Mouse (Mus musculus): ENCODE data around the gene Vmn1r81.

Vmn1r81 gene

DNA sequence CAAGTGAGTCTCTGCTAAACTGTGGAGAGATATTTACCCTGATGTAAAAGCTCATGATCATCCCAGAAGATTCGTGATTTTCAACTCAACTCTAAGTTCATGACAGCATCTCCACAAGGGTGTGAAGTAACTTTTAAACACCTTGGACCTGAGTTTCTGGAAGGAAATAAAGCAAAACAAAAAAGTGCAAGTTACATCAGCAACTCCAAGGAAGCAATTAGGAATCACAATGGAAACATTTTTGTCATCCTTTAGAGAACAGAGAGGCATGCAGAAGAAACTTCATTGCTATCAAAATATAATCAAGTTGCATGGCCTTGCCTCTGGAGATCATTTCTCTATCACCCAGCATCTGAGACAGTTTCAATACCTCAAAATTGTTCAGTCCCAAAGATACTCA is at the start of gene Vmn1r81:
Gene Vmn1r81 (minus strand): TSS at position 101 of the 400 bp plus-strand sequence.
- DNase-seq (ENCODE audit: low read depth, low spot score): no peak

DNA sequence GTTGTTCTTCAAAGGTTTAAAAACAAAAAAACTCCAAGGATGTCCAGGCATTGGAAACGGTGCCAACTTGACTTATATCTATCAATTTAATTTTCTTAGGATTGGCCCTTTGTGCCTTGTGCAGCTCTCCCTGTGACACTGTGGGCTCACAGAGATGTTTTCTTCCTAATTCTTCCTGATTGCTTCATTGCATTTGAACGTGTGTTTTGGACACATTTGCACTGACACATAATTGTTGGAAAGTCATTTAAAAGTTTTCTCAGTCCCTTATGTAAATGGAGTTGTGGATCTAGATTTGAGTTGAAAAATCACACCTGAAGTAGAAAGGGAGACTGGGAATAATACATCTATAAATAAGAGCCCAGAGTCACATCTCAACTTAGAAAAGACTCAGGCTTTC is 32.1 kb upstream of the Vmn1r81 start, which contains the start of gene Vmn1r82:
Gene Vmn1r82 (plus strand): TSS at position 301 of the 400 bp plus-strand sequence.
- no peak for DNase-seq (ENCODE audit: low read depth, low spot score)

DNA sequence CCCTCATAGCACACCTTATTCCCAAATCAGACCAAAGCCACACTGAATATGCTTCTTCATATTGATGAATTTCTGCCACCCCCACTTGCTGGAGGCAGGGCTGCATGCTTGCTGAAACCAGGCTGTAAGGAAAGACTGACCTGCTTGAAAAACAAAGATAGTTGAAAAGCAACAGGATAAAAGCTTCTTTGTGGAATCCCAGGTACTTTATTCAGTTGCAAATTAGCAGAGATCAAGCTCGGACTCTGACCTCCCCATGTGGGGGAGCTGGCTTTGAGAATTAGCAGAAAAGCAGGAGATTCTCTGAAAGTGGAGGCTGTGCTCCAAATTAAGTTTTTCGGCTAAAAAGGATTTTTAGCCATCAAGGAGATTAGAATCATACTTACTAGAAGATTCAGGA is 63.9 kb downstream of the Vmn1r81 start:
- no peak for DNase-seq (ENCODE audit: low read depth, low spot score)

Measured in CD4-positive helper T cell, adult 2 months (primary cell).